Mouse (Mus musculus): Measurements from ENCODE around the gene Usp16.
A peak's percentile ranks its signal among the peaks of the same experiment; 100 is the strongest.

The Usp16 gene

GRCm38 (mm10) chr16:87454419-87455179 is at the start of gene Usp16:
Gene Usp16 (plus strand): TSS chr16:87454703.
- peak; percentile 93 for DNase-seq (ENCODE audit: low spot score)

DNA sequence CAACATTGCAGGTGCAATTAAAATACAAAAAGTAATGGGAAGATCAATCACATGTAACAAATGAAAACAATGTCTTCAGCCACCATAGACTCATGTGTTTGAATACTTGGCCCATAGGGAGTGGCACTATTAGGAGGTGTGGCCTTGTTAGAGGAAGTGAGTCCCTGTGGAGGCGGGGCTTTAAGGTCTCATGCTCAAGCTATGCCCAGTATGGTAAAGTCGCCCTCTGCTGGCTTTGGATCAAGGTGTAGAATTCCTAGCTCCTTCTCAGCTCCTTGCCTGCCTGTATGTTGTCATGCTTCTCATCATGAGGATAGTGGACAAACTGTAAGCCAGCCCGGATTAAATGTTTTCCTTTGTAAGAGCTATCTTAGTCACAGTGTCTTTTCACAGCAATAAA is 49.5 kb upstream of the Usp16 start:
- DNase-seq (ENCODE audit: low spot score): no peak

DNA sequence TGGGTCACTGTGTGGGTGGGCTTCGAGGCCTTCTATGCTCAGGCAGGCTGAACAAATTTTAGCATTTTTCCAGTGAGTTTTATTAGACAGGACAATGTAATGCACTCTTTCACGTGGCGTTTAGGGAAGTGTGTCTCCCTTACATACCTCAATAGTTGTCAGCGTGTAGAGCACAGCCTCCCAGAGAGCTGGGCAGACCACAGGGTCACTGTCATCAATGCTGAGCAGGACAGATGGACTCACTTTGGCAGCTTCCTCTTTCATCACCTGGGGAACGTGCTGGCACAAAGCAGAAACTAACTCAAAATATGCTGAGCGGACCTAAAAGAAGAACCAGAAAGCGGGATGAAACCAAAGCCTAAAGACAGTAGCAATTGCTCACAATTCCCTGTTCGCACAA is 33.8 kb upstream of the Usp16 start:
- DNase-seq (ENCODE audit: low spot score): no peak

DNA sequence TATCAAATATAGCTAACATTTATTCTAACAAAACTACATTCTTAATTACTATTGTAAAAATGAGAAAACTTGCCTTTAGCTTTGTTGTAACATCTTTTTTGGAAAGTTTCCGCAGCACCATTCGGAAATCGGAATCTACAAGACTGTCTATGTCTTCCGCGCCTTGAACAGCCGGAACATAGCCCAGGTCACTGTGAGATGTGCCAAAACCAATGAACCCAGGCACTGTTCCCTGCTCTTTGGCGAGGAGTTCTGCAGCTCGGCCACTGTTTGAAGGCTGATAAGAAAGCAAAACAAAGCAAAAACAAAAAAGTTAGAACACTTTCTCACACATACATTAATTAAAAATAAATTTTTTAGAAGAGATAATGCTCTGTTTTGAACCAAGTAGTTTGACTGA is 27.0 kb upstream of the Usp16 start:
- DNase-seq (ENCODE audit: low spot score): no peak

DNA sequence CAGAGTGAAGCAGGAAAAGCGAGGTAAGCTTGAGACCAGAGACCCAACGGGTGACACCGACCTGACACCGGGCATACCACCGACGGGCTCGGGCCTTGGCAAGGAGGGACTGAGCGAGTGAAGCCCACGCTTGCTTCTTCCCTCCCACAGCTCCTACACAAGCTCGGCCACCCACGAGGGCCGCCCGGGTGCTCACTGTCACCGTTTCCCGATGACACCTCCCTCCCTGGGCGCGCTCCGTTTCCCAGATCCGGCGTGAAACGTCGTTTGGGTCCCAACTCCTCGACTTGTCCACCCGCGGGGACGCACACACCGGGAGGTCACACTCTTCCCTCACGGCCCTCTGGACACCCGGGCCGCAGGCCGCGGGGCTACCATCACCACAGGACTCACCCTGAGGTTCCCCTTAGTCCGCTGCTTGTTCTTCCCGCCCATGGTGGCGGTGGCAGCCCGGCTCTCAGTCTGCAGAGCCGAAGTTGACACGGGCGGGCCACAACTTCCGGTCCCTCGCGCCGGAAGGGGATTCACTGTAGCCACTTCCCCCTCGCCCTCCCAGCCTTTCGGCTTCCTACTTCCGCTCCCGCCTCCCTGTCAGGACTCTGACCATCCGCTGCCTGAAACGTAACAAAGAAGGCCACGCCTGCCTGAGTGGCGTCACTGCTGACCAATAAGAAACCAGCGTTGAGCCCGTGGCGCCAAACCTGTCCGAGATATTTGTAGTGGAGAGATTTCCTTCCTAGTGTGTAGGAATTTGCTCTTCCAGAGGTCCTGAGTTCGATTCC is 22.3 kb upstream of the Usp16 start, which contains the start of gene Ltn1:
TSS of gene Ltn1 (minus strand) at position 580 of the 782 bp plus-strand sequence.
- peak; percentile 96 for DNase-seq (ENCODE audit: low spot score)

DNA sequence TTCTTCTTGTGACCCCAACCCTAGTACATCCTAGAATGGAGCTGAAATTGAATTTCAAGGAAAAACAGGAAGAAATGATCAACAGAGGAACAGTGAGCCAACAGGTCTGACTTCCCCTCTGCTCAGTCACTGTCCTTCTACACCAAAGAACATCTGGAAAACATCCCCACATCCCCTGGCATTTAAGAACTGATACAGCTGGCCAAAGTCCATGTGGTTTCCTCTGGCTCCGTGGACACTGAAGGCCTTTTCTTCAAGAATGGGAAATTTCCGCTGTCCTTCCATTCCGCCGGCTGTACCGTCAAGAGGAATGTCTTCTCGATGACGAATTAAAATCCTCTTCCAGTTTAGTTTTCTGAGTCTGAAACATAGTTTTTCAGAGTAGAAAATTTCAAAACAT is 20.2 kb upstream of the Usp16 start:
- no peak for DNase-seq (ENCODE audit: low spot score)

DNA sequence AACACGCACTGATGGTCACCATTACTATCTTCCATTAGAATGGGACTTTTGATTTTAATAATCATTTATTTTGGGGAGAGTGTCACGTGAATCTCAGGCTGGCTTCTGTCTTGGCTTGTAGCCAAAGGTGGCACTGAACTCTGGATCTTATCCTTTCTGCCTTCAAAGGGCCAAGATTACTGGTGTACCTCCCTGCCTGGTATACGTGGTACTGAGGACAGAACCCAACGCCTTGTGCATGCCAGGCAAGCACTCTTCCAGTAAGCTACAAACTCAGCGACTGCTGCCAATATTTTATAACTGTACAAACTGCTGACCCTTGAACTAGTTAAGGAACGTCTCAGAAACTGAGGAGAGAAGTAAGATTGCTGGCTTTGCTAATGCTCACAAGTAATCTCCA is 19.6 kb upstream of the Usp16 start:
- no peak for DNase-seq (ENCODE audit: low spot score)

DNA sequence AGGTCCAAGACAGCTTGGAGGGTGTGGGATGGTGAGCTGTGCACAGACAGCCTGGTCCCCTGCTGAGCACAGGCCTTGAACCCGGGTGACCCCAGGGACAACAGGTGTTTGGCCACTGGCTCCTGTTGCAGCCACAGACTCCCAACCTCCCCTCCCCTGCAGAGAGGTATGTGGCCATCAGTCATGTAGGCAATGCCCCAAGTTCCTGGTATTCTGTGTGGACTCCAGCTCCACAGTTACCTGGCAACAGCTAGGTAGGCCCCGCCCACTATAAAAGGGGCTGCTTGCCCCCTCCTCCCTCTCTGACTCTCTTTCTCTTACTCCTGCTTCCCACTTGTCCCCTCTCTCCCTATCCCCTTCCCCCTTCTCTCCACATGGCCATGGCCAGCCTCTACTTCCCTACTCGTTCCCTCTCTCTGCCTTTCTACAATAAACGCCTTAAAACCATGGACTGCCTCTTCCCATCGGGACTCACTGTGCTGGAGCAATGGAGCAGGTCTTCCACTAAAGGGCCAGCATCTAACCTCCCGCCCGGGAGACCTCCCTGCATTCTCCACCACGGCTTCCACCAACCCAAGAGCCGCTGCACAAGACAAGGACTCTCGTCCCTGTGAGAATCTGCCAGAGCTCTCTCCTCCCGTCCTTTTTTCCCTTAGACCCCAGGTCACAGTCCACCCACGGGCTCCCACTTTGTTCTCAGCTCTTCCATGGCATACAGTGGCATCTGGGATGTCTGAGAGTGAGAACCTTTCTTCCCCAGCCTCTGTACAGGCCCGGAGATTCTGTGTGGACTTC is 18.9 kb upstream of the Usp16 start:
- no peak for DNase-seq (ENCODE audit: low spot score)

DNA sequence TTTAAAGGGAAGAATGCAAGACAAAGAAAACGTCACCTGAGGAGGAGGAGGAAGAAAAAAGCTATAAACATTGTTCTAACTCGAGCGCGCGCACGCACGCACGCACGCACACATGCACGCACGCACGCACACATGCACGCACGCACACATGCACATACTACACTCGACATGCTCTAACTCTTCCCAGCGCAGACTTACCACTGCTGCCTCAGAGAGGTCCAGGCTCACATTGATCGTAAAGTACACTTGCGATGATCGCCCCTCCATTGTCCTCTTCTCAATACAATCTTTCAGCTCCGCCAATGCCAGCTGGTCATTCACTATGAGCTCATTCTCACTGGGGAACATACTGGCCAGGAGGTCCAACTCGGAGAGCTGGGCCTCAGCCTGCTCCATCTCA is 17.4 kb upstream of the Usp16 start:
- DNase-seq (ENCODE audit: low spot score): no peak

DNA sequence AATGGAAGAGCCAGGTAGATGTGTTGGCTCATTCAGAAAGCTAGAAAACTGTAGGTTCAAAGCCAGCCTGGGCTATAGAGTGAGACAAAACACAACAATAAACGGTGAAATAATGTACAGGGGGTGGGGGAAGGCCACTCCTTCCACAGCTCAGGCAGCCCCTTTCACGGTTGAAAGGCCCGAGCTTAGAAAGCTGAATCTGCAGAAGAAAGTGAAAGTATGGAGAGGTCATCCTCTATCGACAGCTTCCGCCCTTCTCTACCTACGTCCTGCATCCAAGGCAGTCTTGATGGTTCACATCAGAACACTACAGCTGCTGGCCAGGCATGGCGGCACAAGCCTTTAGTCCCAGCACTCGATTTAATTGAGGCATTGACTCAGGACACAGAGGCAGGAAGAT is 15.8 kb upstream of the Usp16 start:
- no peak for DNase-seq (ENCODE audit: low spot score)

DNA sequence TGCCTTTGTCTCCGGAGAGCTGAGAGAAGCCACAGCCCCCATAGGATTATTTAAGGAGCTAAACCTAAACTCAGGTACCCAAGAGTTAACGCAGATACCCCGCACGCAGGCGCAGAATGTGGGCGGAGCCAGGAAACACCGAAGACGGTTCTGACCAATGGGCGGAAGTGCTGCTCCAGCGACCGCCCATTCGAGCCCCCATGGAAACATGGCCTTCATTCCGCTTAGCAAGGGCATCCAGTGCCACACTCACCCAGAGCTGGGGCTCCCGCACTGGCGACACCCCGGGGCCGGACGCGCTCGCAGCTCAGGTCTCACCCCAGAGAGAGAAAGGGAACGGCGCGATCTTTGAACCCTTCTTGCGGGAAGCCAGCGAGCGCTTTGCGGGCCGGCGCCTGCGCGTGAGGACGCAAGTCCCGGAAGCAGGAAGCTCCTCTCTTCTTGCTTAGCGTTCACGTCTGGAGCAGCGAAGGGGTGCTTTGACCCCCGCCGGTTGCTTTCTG is 14.3 kb upstream of the Usp16 start, which contains the start of gene Rwdd2b:
TSS of gene Rwdd2b (minus strand) at position 390 of the 503 bp plus-strand sequence.
- peak; percentile 93 for DNase-seq (ENCODE audit: low spot score)

- no peak for DNase-seq (ENCODE audit: low spot score)
Observed at GRCm38 (mm10) chr16:87441089-87441488, 13.4 kb upstream of the Usp16 start.

DNA sequence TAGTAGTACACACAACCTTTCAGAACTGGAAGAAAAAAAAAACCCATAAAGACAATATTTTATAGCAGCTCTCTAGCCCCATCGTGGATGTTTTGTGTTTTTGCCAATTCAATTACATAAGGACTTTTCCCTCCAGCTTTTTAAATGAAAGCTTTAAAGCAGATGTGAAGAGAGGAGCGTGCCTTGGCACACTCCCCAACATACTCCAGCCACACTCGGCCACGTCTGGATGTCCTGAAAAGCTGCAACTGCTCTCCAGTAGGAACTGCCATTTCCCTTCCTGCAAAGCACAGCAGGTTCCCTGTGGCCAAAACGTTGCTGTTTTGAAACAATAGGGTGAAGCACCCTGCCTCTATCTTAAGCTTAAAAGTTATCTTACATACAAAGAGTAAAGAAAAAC is 12.2 kb upstream of the Usp16 start:
- DNase-seq (ENCODE audit: low spot score): no peak

- DNase-seq (ENCODE audit: low spot score): no peak
Observed at GRCm38 (mm10) chr16:87443245-87443644, 11.3 kb upstream of the Usp16 start.

DNA sequence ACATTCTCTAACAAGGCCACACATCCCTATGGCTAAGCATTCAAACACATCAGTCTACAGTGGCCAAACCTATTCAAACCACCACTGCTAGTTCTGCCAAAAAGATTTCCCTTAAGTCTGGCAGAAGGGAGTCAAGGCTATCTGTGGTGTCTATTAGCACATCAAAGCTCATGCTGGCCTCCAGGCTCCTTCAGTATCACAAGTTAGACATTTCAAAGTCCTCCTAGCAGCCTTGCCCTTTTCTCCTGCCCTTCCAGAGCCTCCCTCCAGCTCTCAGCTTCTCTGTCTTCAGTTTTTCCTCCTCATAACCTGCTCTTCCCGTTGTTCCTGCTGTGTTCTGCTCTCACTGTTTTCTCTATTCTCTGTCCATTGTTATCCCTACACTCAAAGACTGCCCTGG is 10.4 kb upstream of the Usp16 start:
- DNase-seq (ENCODE audit: low spot score): no peak

GRCm38 (mm10) chr16:87445110-87445509 is 9.4 kb upstream of the Usp16 start:
- DNase-seq (ENCODE audit: low spot score): no peak

- no peak for DNase-seq (ENCODE audit: low spot score)
Observed at GRCm38 (mm10) chr16:87445528-87445927, 9.0 kb upstream of the Usp16 start.

GRCm38 (mm10) chr16:87453226-87453625 is 1.3 kb upstream of the Usp16 start:
- no peak for DNase-seq (ENCODE audit: low spot score)

DNA sequence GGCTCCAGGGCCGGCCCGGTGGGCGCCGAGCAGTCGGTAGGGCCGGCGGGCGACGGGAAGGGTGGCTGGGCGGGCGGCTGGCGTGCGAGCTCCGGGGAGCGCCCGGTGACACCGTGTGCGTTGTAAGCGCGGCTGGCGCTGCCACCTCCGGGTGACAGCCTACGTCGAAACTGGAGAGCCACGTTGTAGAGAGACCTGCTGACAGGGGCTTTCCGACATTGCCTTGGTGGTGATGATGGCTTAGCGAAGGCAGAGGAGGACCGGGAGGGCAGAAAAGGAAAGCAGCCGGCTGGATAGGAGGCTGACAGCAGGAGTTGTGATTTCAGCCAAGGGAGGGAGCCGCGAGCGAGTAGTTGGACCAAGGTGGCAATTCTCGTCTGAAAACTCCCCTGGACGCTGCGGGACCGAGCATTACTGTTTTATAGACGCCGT is 693 bp downstream of the Usp16 start:
- no peak for DNase-seq (ENCODE audit: low spot score)

DNA sequence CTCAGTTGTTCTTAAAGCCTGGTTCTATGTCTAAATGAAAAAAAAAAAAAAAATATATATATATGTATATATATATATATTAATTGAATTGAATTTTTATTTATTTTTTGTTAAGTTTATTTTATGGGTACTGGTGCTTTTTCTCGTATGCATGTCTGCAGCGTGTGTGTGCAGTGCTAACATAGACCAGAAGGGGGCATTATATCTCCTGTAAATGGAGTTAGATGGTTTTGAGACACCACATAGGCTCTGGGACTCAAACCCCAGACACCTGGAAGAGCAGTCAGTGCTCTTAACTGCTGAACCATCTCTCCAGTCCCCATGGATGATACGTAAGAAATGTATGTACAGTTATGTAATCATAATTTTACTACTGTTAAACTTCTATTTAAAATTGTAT is 4.2 kb downstream of the Usp16 start:
- DNase-seq (ENCODE audit: low spot score): no peak

DNA sequence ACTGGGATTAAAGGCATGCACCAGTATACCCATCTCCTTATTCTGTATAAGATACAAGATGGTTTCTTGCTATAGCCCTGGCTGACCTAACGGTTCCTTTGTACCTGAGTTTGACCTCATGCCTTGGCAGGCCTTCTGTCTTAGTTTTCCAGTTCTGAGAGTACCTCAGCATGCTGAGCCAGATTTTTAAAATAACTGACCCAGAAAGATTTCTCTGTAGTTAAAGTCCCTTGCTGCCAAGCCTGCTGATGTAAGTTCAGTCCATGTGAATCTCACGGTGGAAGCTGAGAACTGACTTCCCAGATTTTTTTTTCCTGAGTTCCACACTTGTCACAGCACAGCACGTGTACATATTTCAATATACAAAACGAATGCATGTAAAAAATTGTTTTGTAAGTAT is 16.1 kb downstream of the Usp16 start:
- DNase-seq (ENCODE audit: low spot score): no peak

DNA sequence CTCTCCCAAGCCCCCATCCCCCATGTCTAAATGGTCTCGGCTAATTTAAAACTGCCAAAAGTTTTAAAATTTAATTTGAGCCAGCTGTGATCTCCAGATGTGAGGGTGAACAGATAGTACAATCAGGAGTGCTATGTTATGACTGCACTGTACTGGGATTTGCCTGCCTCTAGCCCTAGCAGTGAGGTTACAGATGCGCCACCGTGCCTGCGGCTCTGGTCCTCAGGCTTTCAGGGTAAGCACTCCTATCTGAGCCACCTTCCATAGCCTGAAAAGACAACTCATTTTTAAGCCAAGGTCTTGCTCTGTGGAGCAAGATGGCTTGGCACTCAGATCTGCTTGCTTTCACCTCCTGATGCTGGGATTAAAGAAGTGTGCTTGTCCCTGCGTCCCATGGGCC is 29.9 kb downstream of the Usp16 start:
- no peak for DNase-seq (ENCODE audit: low spot score)
